Mouse (Mus musculus) central nervous system, embryonic 11.5 days (tissue): Measurements from ENCODE around the gene Cyp4f18. TPM values are rescaled to one million over a fixed set of nuclear protein-coding genes. Genes with fewer than 3 reads are reported as not detected.

Experiments used
- polyA plus RNA-seq: library from polyadenylated mRNA; depleted of rRNA; stranded (reverse); fragments of >200 nt; gene quantifications from 2 replicates; pipeline ENCODE4 v1.2.3, GENCODE M21; 2012; rRNA removed

Gene Cyp4f18
- 0.24 and 0.27 TPM in 2 replicates for polyA plus RNA-seq

GRCm38 (mm10) chr8:72009473-72009872 lies at the start of gene Cyp4f18:
Cyp4f18 (minus strand) TSS chr8:72009626.

GRCm38 (mm10) chr8:72040918-72041317 lies 31.5 kb upstream of the Cyp4f18 start, which contains the start of gene Olfr372:
Olfr372 (plus strand) TSS chr8:72041218.

GRCm38 (mm10) chr8:71950482-71951221 lies 58.8 kb downstream of the Cyp4f18 start, which contains the start of gene Zfp961:
Zfp961 (plus strand) TSS chr8:71951038.

Other genes with a start within 250 kb of the Cyp4f18 start
- 1.8 and 3.1 TPM in 2 replicates for gene Zfp709, start 127.6 kb downstream of the Cyp4f18 start, polyA plus RNA-seq
- 9.3 and 10.3 TPM in 2 replicates for gene Zfp882, start 101.0 kb downstream of the Cyp4f18 start, polyA plus RNA-seq
- 21.6 and 25.9 TPM in 2 replicates for gene Zfp617, start 101.0 kb downstream of the Cyp4f18 start, polyA plus RNA-seq
- 20.2 and 30.8 TPM in 2 replicates for gene Zfp961, start 58.6 kb downstream of the Cyp4f18 start, polyA plus RNA-seq
- gene Olfr372, start 31.6 kb upstream of the Cyp4f18 start, polyA plus RNA-seq, result not detected in 2 replicates
- not detected in 2 replicates for gene Olfr373, start 73.6 kb upstream of the Cyp4f18 start, polyA plus RNA-seq
- gene Olfr374, start 97.4 kb upstream of the Cyp4f18 start, polyA plus RNA-seq, result not detected in 2 replicates
- gene Tpm4, start 125.3 kb upstream of the Cyp4f18 start, polyA plus RNA-seq, result 409 and 947 TPM in 2 replicates
- 104 and 139 TPM in 2 replicates for gene Rab8a, start 151.6 kb upstream of the Cyp4f18 start, polyA plus RNA-seq
- 0.05 and 0.07 TPM in 2 replicates for gene Hsh2d, start 180.0 kb upstream of the Cyp4f18 start, polyA plus RNA-seq
- gene Cib3, start 203.2 kb upstream of the Cyp4f18 start, polyA plus RNA-seq, result 0.02 TPM in 1 of 2 replicates, not detected in the other
- not detected in 2 replicates for gene Gm11034, start 204.0 kb upstream of the Cyp4f18 start, polyA plus RNA-seq
- 81.2 and 93.7 TPM in 2 replicates for gene Fam32a, start 210.1 kb upstream of the Cyp4f18 start, polyA plus RNA-seq
- gene Ap1m1, start 230.4 kb upstream of the Cyp4f18 start, polyA plus RNA-seq, result 128 and 134 TPM in 2 replicates